Mouse (Mus musculus) small intestine, adult 2 months (tissue): ENCODE measurements at regions not wholly inside any gene's neighbourhood (a gene's known extent, or its start where the extent isn't known, plus 50 kb on each side); places are given as distances from the start of the nearest gene placed in this dataset.

Experiments
- H3K27ac ChIP-seq: fragments of 200-500 bp; 2 replicates; pipeline ENCODE4 v1.5.1; 2012; ENCODE audit warnings: low read depth, low read length, control low read depth, inconsistent platforms; ENCODE audit not compliant: insufficient read depth
- H3K27me3 ChIP-seq: fragments of 200-500 bp; 2 replicates; pipeline ENCODE4 v1.6.1; 2012; ENCODE audit warnings: mild to moderate bottlenecking, moderate library complexity, low read length, inconsistent platforms; ENCODE audit not compliant: control insufficient read depth, insufficient read depth
- H3K36me3 ChIP-seq: fragments of 200-500 bp; 2 replicates; pipeline ENCODE4 v1.6.1; 2012; ENCODE audit warnings: mild to moderate bottlenecking, low read length, control low read depth, inconsistent platforms; ENCODE audit not compliant: control insufficient read depth, insufficient read depth
- H3K4me1 ChIP-seq: fragments of 200-500 bp; 2 replicates; pipeline ENCODE4 v1.6.1; 2012; ENCODE audit warnings: low read length, inconsistent platforms, mixed read lengths; ENCODE audit not compliant: control insufficient read depth, insufficient read depth, insufficient read length
- H3K4me3 ChIP-seq: fragments of 200-500 bp; 2 replicates; pipeline ENCODE4 v1.5.1; 2012; ENCODE audit warnings: low read depth, mild to moderate bottlenecking, control low read depth, inconsistent platforms, low read length, moderate library complexity
- CTCF ChIP-seq: fragments of 200-500 bp; IDR thresholded peaks from 2 replicates; pipeline ENCODE4 v1.5.1; 2012; ENCODE audit warnings: low read depth, mild to moderate bottlenecking, control low read depth, inconsistent platforms, low read length, moderate library complexity, mixed read lengths; ENCODE audit not compliant: insufficient replicate concordance, insufficient read length; ENCODE audit errors: extremely low read depth
- POLR2A ChIP-seq: fragments of 200-500 bp; IDR thresholded peaks from 2 replicates; pipeline ENCODE4 v1.6.1; 2012; ENCODE audit warnings: low read depth, mild to moderate bottlenecking, control low read depth, inconsistent platforms, low read length, moderate library complexity
- WGBS: fragments of 180-500 bp; shearing (Covaris S2); methylation state at CpG from one replicate; pipeline ENCODE4 v1.1.7; 2018; 5-methylcytosine and 5-hydroxymethylcytosine counted together

GRCm38 (mm10) chr13:101083416-101083815, 250.2 kb upstream of the Slc30a5 start:
- no peak overlapping the region for H3K27ac ChIP-seq
- TF ChIP-seq POLR2A, result no peak
- TF ChIP-seq CTCF, result no peak
- H3K4me3 ChIP-seq, result no peak overlapping the region
- no peaks in the 10 kb centered on the region for H3K36me3 ChIP-seq
- 33% methylated on average over 1 of the region's 1 CpGs for WGBS
- no peaks in the 10 kb centered on the region for H3K27me3 ChIP-seq
- H3K4me1 ChIP-seq, result no peaks in the 10 kb centered on the region

GRCm38 (mm10) chr13:101068489-101068888, 235.3 kb upstream of the Slc30a5 start:
- Histone ChIP-seq H3K4me3 (no peak overlapping the region), H3K36me3 (no peaks in the 10 kb centered on the region), H3K4me1 (no peaks in the 10 kb centered on the region), H3K27me3 (no peaks in the 10 kb centered on the region), H3K27ac (no peak overlapping the region)
- TF ChIP-seq POLR2A, result no peak
- no peak for TF ChIP-seq CTCF
- WGBS, result 80% methylated on average over 6 of the region's 6 CpGs

GRCm38 (mm10) chr13:101062582-101062981, 229.4 kb upstream of the Slc30a5 start:
- H3K4me3 ChIP-seq, result no peak overlapping the region
- H3K27ac ChIP-seq, result no peak overlapping the region
- no peaks in the 10 kb centered on the region for H3K27me3 ChIP-seq
- H3K4me1 ChIP-seq, result no peaks in the 10 kb centered on the region
- WGBS, result 39% methylated on average over 8 of the region's 8 CpGs
- TF ChIP-seq CTCF (no peak), POLR2A (no peak)
- no peaks in the 10 kb centered on the region for H3K36me3 ChIP-seq

- Histone ChIP-seq H3K4me3 (no peak overlapping the region), H3K4me1 (no peaks in the 10 kb centered on the region), H3K36me3 (no peaks in the 10 kb centered on the region), H3K27ac (no peak overlapping the region), H3K27me3 (no peaks in the 10 kb centered on the region)
- TF ChIP-seq POLR2A, result no peak
- TF ChIP-seq CTCF, result no peak
- 78% methylated on average over 15 of the region's 15 CpGs for WGBS
Measured at GRCm38 (mm10) chr13:101061233-101062144, 228.3 kb upstream of the Slc30a5 start.

GRCm38 (mm10) chr13:101049511-101049910, 216.3 kb upstream of the Slc30a5 start:
- no peak for TF ChIP-seq POLR2A
- no peak for TF ChIP-seq CTCF
- WGBS, result 78% methylated on average over 1 of the region's 1 CpGs
- Histone ChIP-seq H3K36me3 (no peaks in the 10 kb centered on the region), H3K27ac (no peak overlapping the region), H3K4me3 (no peak overlapping the region), H3K4me1 (no peaks in the 10 kb centered on the region), H3K27me3 (no peaks in the 10 kb centered on the region)

- Histone ChIP-seq H3K36me3 (no peaks in the 10 kb centered on the region), H3K27ac (no peak overlapping the region), H3K4me3 (no peak overlapping the region), H3K27me3 (no peaks in the 10 kb centered on the region), H3K4me1 (no peaks in the 10 kb centered on the region)
- TF ChIP-seq CTCF, result no peak
- no peak for TF ChIP-seq POLR2A
- 58% methylated on average over 1 of the region's 1 CpGs for whole genome bisulfite sequencing
Measured at GRCm38 (mm10) chr13:101032594-101032993, 199.4 kb upstream of the Slc30a5 start.

- Histone ChIP-seq H3K27ac (no peak overlapping the region), H3K27me3 (no peaks in the 10 kb centered on the region), H3K36me3 (no peaks in the 10 kb centered on the region), H3K4me3 (no peak overlapping the region), H3K4me1 (no peaks in the 10 kb centered on the region)
- TF ChIP-seq POLR2A (no peak), CTCF (no peak)
Measured at GRCm38 (mm10) chr13:101026043-101026442, 192.8 kb upstream of the Slc30a5 start.
